Mouse (Mus musculus) embryonic facial prominence, embryonic 10.5 days (tissue): ENCODE results near the gene Prr36. TPM values are rescaled to one million over a fixed set of nuclear protein-coding genes. Genes with fewer than 3 reads are reported as not detected.

Experiments used
- DNase-seq: peaks from one replicate; pipeline ENCODE4 v3.0.0-alpha.2; 2017; ENCODE audit warnings: low spot score
- H3K27ac ChIP-seq: fragments of 300-500 bp; sonication (generic); replicated peaks from 2 replicates; pipeline ENCODE4 v1.5.1; 2016; ENCODE audit warnings: mild to moderate bottlenecking
- H3K27me3 ChIP-seq: fragments of 300-500 bp; sonication (generic); replicated peaks from 2 replicates; pipeline ENCODE4 v1.6.1; 2016; ENCODE audit warnings: low read depth, mild to moderate bottlenecking; ENCODE audit not compliant: poor library complexity, severe bottlenecking
- H3K36me3 ChIP-seq: fragments of 300-500 bp; sonication (generic); replicated peaks from 2 replicates; pipeline ENCODE4 v1.6.1; 2016; ENCODE audit warnings: mild to moderate bottlenecking, moderate library complexity
- H3K4me1 ChIP-seq: fragments of 300-500 bp; sonication (generic); 2 replicates; pipeline ENCODE4 v1.6.1; 2016
- H3K4me3 ChIP-seq: fragments of 300-500 bp; sonication (generic); 2 replicates; pipeline ENCODE4 v1.5.1; 2016; ENCODE audit warnings: mild to moderate bottlenecking, moderate library complexity
- H3K9me3 ChIP-seq: fragments of 300-500 bp; sonication (generic); 2 replicates; pipeline ENCODE4 v1.6.1; 2016; ENCODE audit warnings: mild to moderate bottlenecking
- WGBS: fragments of 180-500 bp; shearing (Covaris S2); methylation state at CpG from one replicate; pipeline ENCODE4 v1.1.7; 2016; 5-methylcytosine and 5-hydroxymethylcytosine counted together
- polyA plus RNA-seq: library from polyadenylated mRNA; unstranded; fragments of >200 nt; fragmentation: Nextera tagmentation; extraction: Ambion mirVana; gene quantifications from 2 replicates; pipeline ENCODE4 v1.2.1, GENCODE M21; 2016

The Prr36 gene
- polyA plus RNA-seq, 1 experiment from 2014 or later, result 7.2 TPM

DNA sequence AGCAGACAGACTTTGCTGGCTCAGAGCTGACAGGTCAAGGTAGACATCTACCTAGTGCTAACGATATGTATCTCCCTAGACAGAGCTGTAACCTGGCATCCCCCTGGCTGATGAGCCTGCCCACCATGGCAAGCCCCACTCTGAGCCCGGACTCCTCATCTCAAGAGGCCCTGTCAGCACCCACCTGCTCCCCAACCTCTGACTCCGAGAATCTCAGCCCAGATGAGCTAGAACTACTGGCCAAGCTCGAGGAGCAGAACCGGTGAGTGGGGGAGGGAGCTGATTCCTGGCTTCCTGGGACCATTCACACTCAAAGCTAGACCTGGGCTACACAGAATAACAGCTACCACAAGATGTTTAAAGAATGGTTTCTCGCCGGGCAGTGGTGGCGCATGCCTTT is 33.9 kb downstream of the Prr36 start:
- no peak overlapping the region for H3K27ac ChIP-seq
- no peaks in the 10 kb centered on the region for H3K4me1 ChIP-seq
- WGBS, result 82% methylated on average over 8 of the region's 8 CpGs
- no peak overlapping the region for H3K4me3 ChIP-seq
- no peaks in the 10 kb centered on the region for H3K9me3 ChIP-seq
- peaks cover 30% of the 10 kb centered on the region for H3K36me3 ChIP-seq
- DNase-seq, result no peak
- no peaks in the 10 kb centered on the region for H3K27me3 ChIP-seq

- H3K9me3 ChIP-seq, result no peaks in the 10 kb centered on the region
- 81% methylated on average over 2 of the region's 2 CpGs for WGBS
- H3K4me3 ChIP-seq, result no peak overlapping the region
- no peak for DNase-seq
- H3K4me1 ChIP-seq, result no peaks in the 10 kb centered on the region
- no peaks in the 10 kb centered on the region for H3K27me3 ChIP-seq
- no peaks in the 10 kb centered on the region for H3K36me3 ChIP-seq
- H3K27ac ChIP-seq, result no peak overlapping the region
Measured at GRCm38 (mm10) chr8:4174018-4174417, 43.2 kb downstream of the Prr36 start.

- WGBS, result 73% methylated on average over 3 of the region's 3 CpGs
- no peak overlapping the region for H3K27ac ChIP-seq
- no peaks in the 10 kb centered on the region for H3K9me3 ChIP-seq
- DNase-seq, result no peak
- H3K36me3 ChIP-seq, result no peaks in the 10 kb centered on the region
- H3K4me1 ChIP-seq, result no peaks in the 10 kb centered on the region
- H3K27me3 ChIP-seq, result peaks cover 5% of the 10 kb centered on the region; the same call in 1 of the 2 replicates
- H3K4me3 ChIP-seq, result no peak overlapping the region
Measured at GRCm38 (mm10) chr8:4172486-4172885, 44.8 kb downstream of the Prr36 start.

GRCm38 (mm10) chr8:4167918-4168317 is 49.3 kb downstream of the Prr36 start:
- WGBS, result 87% methylated on average over 1 of the region's 1 CpGs
- Histone ChIP-seq H3K27me3 (peaks cover 8% of the 10 kb centered on the region; the same call in 1 of the 2 replicates), H3K4me1 (peaks cover 10% of the 10 kb centered on the region), H3K36me3 (no peaks in the 10 kb centered on the region), H3K4me3 (no peak overlapping the region), H3K9me3 (no peaks in the 10 kb centered on the region), H3K27ac (no peak overlapping the region)
- DNase-seq, result no peak

DNA sequence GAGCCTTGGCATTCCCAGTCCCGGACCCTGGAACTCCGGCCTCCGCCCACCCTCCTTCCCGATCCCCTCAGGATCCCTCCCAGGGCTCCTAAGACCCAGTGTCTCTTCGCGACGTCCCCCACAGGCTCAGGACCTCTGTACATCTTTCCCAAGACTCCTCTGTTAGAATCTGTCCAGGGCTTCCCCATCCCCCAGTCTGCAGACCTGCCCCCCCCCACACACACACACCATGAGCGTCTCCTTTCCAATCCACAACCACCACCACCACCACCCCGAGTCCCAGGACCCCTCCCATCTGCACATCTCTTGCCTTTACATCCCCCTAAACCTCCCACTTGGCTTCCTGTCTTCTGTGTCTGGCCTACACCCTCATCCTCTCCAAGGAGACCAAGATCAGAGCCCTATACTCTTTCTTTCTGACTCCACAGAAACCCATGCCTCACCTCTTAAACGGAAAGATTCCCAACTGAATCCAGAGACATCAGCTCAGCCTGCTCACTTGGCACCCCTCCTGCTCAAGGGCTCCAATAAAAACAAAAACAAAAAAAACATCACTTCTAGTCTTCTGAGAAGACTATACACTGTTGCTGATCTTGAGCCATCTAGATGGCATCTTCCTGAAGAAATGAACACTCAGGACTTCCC is 50.3 kb downstream of the Prr36 start:
- DNase-seq, result no peak
- no peaks in the 10 kb centered on the region for H3K9me3 ChIP-seq
- H3K4me3 ChIP-seq, result peak overlapping the region; percentile 91
- no peaks in the 10 kb centered on the region for H3K36me3 ChIP-seq
- peak overlapping the region; percentile 84 for H3K27ac ChIP-seq
- H3K27me3 ChIP-seq, result peaks cover 8% of the 10 kb centered on the region; the same call in 1 of the 2 replicates
- peaks cover 10% of the 10 kb centered on the region for H3K4me1 ChIP-seq
- 16% methylated on average over 10 of the region's 10 CpGs for WGBS

DNA sequence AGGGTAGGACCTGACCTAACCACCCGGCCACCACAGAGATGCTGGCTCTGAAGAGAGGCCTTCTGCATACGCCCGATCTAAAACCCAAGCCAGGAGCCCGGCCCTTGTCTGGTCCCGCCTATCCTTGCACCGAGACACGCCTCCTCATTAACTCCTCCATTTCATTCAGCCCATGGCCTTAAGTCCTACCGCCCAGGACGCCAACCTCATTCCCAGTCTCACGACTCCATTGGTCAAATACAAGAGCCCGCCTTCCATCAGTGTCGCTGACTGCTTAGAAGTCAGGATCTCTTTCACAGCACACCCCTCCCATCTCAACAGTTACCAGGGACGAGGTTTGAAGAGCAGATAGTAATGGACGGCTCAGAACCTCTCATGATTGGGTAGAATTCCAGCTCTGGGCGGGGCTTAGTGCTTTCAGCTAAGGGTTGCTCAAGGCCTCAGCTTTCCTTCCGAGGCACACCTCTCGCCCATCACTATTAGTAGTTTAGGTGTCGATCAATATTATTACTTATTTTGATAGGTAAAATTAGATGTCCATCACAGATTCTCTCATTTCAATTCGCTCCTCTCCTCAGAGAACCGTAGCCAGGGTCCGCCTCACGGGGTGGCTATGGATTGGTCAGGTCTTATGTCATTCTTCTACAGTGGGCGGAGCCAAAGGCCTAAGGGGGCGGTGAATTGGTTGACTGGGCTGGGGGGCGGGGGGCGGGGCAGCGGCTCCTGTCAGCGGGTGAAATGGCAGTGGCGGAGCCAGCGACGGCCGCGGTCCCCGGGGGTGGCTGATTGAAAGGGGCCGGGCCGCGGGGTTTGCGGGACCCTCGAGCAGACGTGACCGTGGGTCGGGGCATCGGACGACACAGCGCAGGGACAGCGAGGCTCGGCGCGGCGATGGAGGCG is 51.2 kb downstream of the Prr36 start, which contains the start of gene Evi5l:
Gene Evi5l, plus strand, starts transcription at position 716 of the 900 bp plus-strand sequence.
- Histone ChIP-seq H3K27me3 (peaks cover 8% of the 10 kb centered on the region; the same call in 1 of the 2 replicates), H3K4me1 (peaks cover 10% of the 10 kb centered on the region), H3K4me3 (peak within 1 kb of the TSS; percentile 91), H3K9me3 (no peaks in the 10 kb centered on the region), H3K27ac (peak within 1 kb of the TSS; percentile 84), H3K36me3 (no peaks in the 10 kb centered on the region)
- DNase-seq, result peak; percentile 96
- WGBS, result under 1% methylated on average over 51 of the region's 51 CpGs

DNA sequence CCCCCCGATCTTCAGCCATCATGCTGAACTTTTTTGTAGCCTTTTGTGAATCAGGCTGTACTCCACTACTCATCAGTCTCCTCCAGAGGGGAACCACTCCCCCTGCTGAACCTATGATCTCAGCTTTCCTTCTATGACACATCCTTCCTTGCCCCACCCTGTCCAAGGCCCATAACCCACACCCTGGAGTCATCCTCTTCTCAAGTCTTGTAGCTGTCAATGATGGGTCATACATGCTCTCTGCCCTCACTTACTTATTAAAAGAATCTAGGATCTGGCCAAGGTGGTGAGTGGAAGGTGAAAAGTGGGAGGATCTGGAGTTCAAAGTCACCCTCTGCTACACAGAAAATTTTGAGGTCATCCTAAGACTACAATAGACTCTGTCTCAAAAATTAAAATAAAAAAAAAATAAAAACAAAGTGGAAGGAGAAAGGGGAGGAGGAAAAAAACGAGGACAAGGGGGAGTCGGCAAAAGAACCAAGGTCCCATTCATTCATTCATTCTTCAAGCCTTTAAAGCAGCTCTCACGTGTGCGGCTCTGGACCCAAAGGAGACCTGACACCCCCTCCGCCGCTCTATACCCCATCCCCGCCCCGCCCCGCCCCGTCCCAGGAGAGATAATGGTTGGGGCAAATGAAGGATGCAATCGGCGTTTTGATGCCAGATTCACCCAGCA is 51.9 kb downstream of the Prr36 start:
- Histone ChIP-seq H3K4me3 (peak overlapping the region; percentile 91), H3K27me3 (peaks cover 8% of the 10 kb centered on the region; the same call in 1 of the 2 replicates), H3K36me3 (no peaks in the 10 kb centered on the region), H3K4me1 (peaks cover 10% of the 10 kb centered on the region), H3K27ac (peak overlapping the region; percentile 84), H3K9me3 (no peaks in the 10 kb centered on the region)
- WGBS, result 6% methylated on average over 13 of the region's 13 CpGs
- no peak for DNase-seq

DNA sequence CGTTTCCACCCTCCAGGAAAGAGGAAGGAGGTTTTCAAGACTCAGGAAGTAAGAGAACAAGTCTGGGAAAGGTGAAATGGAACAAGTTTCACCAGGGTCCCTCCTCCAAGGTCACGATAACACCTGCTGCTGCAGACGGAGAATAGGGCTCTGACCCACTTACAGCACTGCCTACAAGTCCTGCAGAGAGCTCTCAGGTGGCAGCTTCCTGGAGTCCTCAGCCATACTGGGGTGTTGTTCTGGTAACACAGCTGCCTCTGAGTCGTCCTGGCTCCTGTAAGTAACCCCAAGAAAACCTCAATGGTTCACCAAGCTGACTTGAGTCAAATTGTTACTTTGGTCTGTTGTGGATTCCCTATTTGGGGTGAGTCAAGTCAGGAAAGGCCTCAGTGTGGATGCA is 54.5 kb downstream of the Prr36 start:
- Histone ChIP-seq H3K4me1 (peaks cover 10% of the 10 kb centered on the region), H3K9me3 (no peaks in the 10 kb centered on the region), H3K36me3 (no peaks in the 10 kb centered on the region), H3K27me3 (peaks cover 6% of the 10 kb centered on the region; the same call in 1 of the 2 replicates), H3K4me3 (no peak overlapping the region), H3K27ac (no peak overlapping the region)
- DNase-seq, result no peak
- WGBS, result 64% methylated on average over 4 of the region's 4 CpGs

Other genes with a start within 250 kb of the Prr36 start
- not detected in 2 replicates for gene Cd209f, start 111.6 kb downstream of the Prr36 start, polyA plus RNA-seq
- not detected in 2 replicates for gene Cd209g, start 83.4 kb downstream of the Prr36 start, polyA plus RNA-seq
- 23.3 and 25.9 TPM in 2 replicates for gene Evi5l, start 50.9 kb downstream of the Prr36 start, polyA plus RNA-seq
- gene Lrrc8e, start 9.4 kb upstream of the Prr36 start, polyA plus RNA-seq, result 0.49 and 0.56 TPM in 2 replicates
- gene Map2k7, start 21.3 kb upstream of the Prr36 start, polyA plus RNA-seq, result 31.0 and 32.8 TPM in 2 replicates
- gene Gm49320, start 21.4 kb upstream of the Prr36 start, polyA plus RNA-seq, result 0.44 and 0.85 TPM in 2 replicates
- 4.4 and 5.2 TPM in 2 replicates for gene Tgfbr3l, start 30.8 kb upstream of the Prr36 start, polyA plus RNA-seq
- gene Snapc2, start 35.6 kb upstream of the Prr36 start, polyA plus RNA-seq, result 62.3 and 64.6 TPM in 2 replicates
- gene Ctxn1, start 41.8 kb upstream of the Prr36 start, polyA plus RNA-seq, result 121 and 134 TPM in 2 replicates
- 64.7 and 73.3 TPM in 2 replicates for gene Timm44, start 58.5 kb upstream of the Prr36 start, polyA plus RNA-seq
- 24.4 and 25.4 TPM in 2 replicates for gene Ccl25, start 107.8 kb upstream of the Prr36 start, polyA plus RNA-seq
- gene Elavl1, start 108.0 kb upstream of the Prr36 start, polyA plus RNA-seq, result 362 and 373 TPM in 2 replicates